Mouse (Mus musculus) MEL (cell line): ENCODE data around the gene Fbrs. TPM values are rescaled to one million over a fixed set of nuclear protein-coding genes. Genes with fewer than 3 reads are reported as not detected.

ENCODE experiments used
- DNase-seq: peaks from one replicate; pipeline ENCODE4 v3.0.0; 2011; ENCODE audit warnings: low read depth, low spot score
- H3K27ac ChIP-seq: 2 replicates; pipeline ENCODE4 v1.5.1; 2012; ENCODE audit warnings: low read depth, mild to moderate bottlenecking, control low read depth, low read length, moderate library complexity; ENCODE audit not compliant: control insufficient read depth
- H3K27me3 ChIP-seq, 2 experiments: fragments of 150-350 bp in 1 of 2; sonication (generic) in 1 of 2; 2 replicates each; pipeline ENCODE4 v1.6.1; 2012; ENCODE audit warnings: low read length in 2 of 2, mild to moderate bottlenecking in 2 of 2, improper control_type of control experiment in 1 of 2, moderate library complexity in 1 of 2; ENCODE audit not compliant: insufficient read depth in 2 of 2, control insufficient read depth in 1 of 2
- H3K36me3 ChIP-seq, 2 experiments: 2 replicates each; pipeline ENCODE4 v1.6.1; 2012 to 2014; ENCODE audit warnings: low read length in 2 of 2, improper control_type of control experiment in 1 of 2, inconsistent platforms in 1 of 2, mild to moderate bottlenecking in 1 of 2; ENCODE audit not compliant: insufficient read depth in 2 of 2, control insufficient read depth in 1 of 2
- H3K4me1 ChIP-seq, 2 experiments: fragments of 150-350 bp in 1 of 2; sonication (generic) in 1 of 2; 2 replicates each; pipeline ENCODE4 v1.6.1; 2012; ENCODE audit warnings: low read length in 2 of 2, improper control_type of control experiment in 1 of 2, mild to moderate bottlenecking in 1 of 2; ENCODE audit not compliant: insufficient read depth in 2 of 2, control insufficient read depth in 1 of 2
- H3K4me3 ChIP-seq, 2 experiments: fragments of 150-350 bp in 1 of 2; sonication (generic) in 1 of 2; 2 replicates each; pipeline ENCODE4 v1.5.1; 2012; ENCODE audit warnings: low read depth in 2 of 2, low read length in 2 of 2, mild to moderate bottlenecking in 2 of 2, moderate library complexity in 2 of 2, control low read depth in 1 of 2, improper control_type of control experiment in 1 of 2; ENCODE audit not compliant: control insufficient read depth in 1 of 2, insufficient read depth in 1 of 2
- H3K79me2 ChIP-seq: 2 replicates; pipeline ENCODE4 v1.6.1; 2012; ENCODE audit warnings: mild to moderate bottlenecking, low read length, moderate library complexity; ENCODE audit not compliant: control insufficient read depth, poor library complexity, insufficient read depth
- H3K9ac ChIP-seq: 2 replicates; pipeline ENCODE4 v1.6.1; 2012; ENCODE audit warnings: low read depth, mild to moderate bottlenecking, control low read depth, low read length, moderate library complexity; ENCODE audit not compliant: control insufficient read depth, poor library complexity, severe bottlenecking
- H3K9me3 ChIP-seq: fragments of 150-350 bp; sonication (generic); replicated peaks from 2 replicates; pipeline ENCODE4 v1.6.1; 2012; ENCODE audit warnings: mild to moderate bottlenecking, low read length, improper control_type of control experiment, moderate library complexity; ENCODE audit not compliant: insufficient read depth
- BHLHE40 ChIP-seq: IDR thresholded peaks from 2 replicates; pipeline ENCODE4 v1.6.1; 2012; ENCODE audit warnings: low read depth, mild to moderate bottlenecking, inconsistent platforms, low read length, improper control_type of control experiment, borderline replicate concordance
- CHD2 ChIP-seq: IDR thresholded peaks from 2 replicates; pipeline ENCODE4 v1.6.1; 2011; ENCODE audit warnings: low read length, improper control_type of control experiment
- CTCF ChIP-seq, 3 experiments: IDR thresholded peaks in 2 of 3; conservative IDR thresholded peaks in 1 of 3; 2 replicates each; pipeline ENCODE4 v1.5.1; 2011 to 2012; ENCODE audit warnings: low read length in 3 of 3, low read depth in 2 of 3, mild to moderate bottlenecking in 2 of 3, improper control_type of control experiment in 1 of 3, inconsistent platforms in 1 of 3, mixed read lengths in 1 of 3, moderate library complexity in 1 of 3; ENCODE audit not compliant: control insufficient read depth in 1 of 3, insufficient read depth in 1 of 3, poor library complexity in 1 of 3, severe bottlenecking in 1 of 3
- E2F4 ChIP-seq: IDR thresholded peaks from 2 replicates; pipeline ENCODE4 v1.6.1; 2011; ENCODE audit warnings: low read depth, low read length, improper control_type of control experiment, borderline replicate concordance
- ETS1 ChIP-seq: IDR thresholded peaks from 2 replicates; pipeline ENCODE4 v1.6.1; 2012; ENCODE audit warnings: low read depth, mild to moderate bottlenecking, inconsistent platforms, low read length, improper control_type of control experiment, moderate library complexity
- GATA1 ChIP-seq: IDR thresholded peaks from 2 replicates; pipeline ENCODE4 v1.6.1; 2011; ENCODE audit warnings: low read depth, low read length, improper control_type of control experiment
- KAT2A ChIP-seq: conservative IDR thresholded peaks from 2 replicates; pipeline ENCODE4 v1.6.1; 2012; ENCODE audit warnings: low read depth, low read length, improper control_type of control experiment, inconsistent platforms
- MAFK ChIP-seq: IDR thresholded peaks from 2 replicates; pipeline ENCODE4 v1.6.1; 2011; ENCODE audit warnings: low read depth, mild to moderate bottlenecking, low read length, improper control_type of control experiment, borderline replicate concordance
- MAX ChIP-seq: IDR thresholded peaks from 2 replicates; pipeline ENCODE4 v1.6.1; 2011; ENCODE audit warnings: low read length, improper control_type of control experiment
- MAZ ChIP-seq: IDR thresholded peaks from 2 replicates; pipeline ENCODE4 v1.6.1; 2012; ENCODE audit warnings: low read depth, mild to moderate bottlenecking, inconsistent platforms, low read length, improper control_type of control experiment
- MEF2A ChIP-seq: IDR thresholded peaks from 2 replicates; pipeline ENCODE4 v1.6.1; 2014; ENCODE audit warnings: low read depth, mild to moderate bottlenecking, inconsistent platforms, low read length, improper control_type of control experiment; ENCODE audit not compliant: poor library complexity, insufficient replicate concordance, severe bottlenecking; ENCODE audit errors: extremely low read depth
- MXI1 ChIP-seq: IDR thresholded peaks from 2 replicates; pipeline ENCODE4 v1.6.1; 2011; ENCODE audit warnings: mild to moderate bottlenecking, low read depth, low read length, improper control_type of control experiment
- MYB ChIP-seq: IDR thresholded peaks from 2 replicates; pipeline ENCODE4 v1.6.1; 2011; ENCODE audit warnings: mild to moderate bottlenecking, low read depth, low read length, improper control_type of control experiment
- MYC ChIP-seq: IDR thresholded peaks from 2 replicates; pipeline ENCODE4 v1.6.1; 2011; ENCODE audit warnings: low read depth, mild to moderate bottlenecking, low read length, improper control_type of control experiment, moderate library complexity
- NELFE ChIP-seq: IDR thresholded peaks from 2 replicates; pipeline ENCODE4 v1.6.1; 2011; ENCODE audit warnings: low read depth, low read length, improper control_type of control experiment
- NRF1 ChIP-seq: IDR thresholded peaks from 2 replicates; pipeline ENCODE4 v1.6.1; 2014; ENCODE audit warnings: low read depth, mild to moderate bottlenecking, inconsistent platforms, low read length, improper control_type of control experiment, moderate library complexity; ENCODE audit not compliant: poor library complexity, insufficient read depth, severe bottlenecking
- POLR2A ChIP-seq, 2 experiments: IDR thresholded peaks; 2 replicates each; pipeline ENCODE4 v1.6.1; 2011 to 2012; ENCODE audit warnings: low read length in 2 of 2, mild to moderate bottlenecking in 2 of 2, control low read depth in 1 of 2, improper control_type of control experiment in 1 of 2, low read depth in 1 of 2, moderate library complexity in 1 of 2; ENCODE audit not compliant: control insufficient read depth in 1 of 2, insufficient read depth in 1 of 2, poor library complexity in 1 of 2
- POLR2AphosphoS5 ChIP-seq: IDR thresholded peaks from 2 replicates; pipeline ENCODE4 v1.6.1; 2012; ENCODE audit warnings: low read depth, borderline replicate concordance, mild to moderate bottlenecking, inconsistent platforms, low read length, moderate library complexity, mixed read lengths
- SIN3A ChIP-seq: IDR thresholded peaks from 2 replicates; pipeline ENCODE4 v1.6.1; 2012; ENCODE audit warnings: low read length, improper control_type of control experiment, inconsistent platforms
- SMC3 ChIP-seq: IDR thresholded peaks from 2 replicates; pipeline ENCODE4 v1.6.1; 2011; ENCODE audit warnings: low read depth, low read length, improper control_type of control experiment
- TBP ChIP-seq: IDR thresholded peaks from 2 replicates; pipeline ENCODE4 v1.8.0; 2011; ENCODE audit warnings: low read depth, low read length, improper control_type of control experiment
- TCF12 ChIP-seq: IDR thresholded peaks from 2 replicates; pipeline ENCODE4 v1.6.1; 2014; ENCODE audit warnings: low read depth, mild to moderate bottlenecking, inconsistent platforms, low read length, improper control_type of control experiment, moderate library complexity
- UBTF ChIP-seq: IDR thresholded peaks from 2 replicates; pipeline ENCODE4 v1.6.1; 2012; ENCODE audit warnings: low read depth, mild to moderate bottlenecking, inconsistent platforms, low read length, improper control_type of control experiment, moderate library complexity, borderline replicate concordance; ENCODE audit not compliant: insufficient read depth
- ZKSCAN1 ChIP-seq: IDR thresholded peaks from 2 replicates; pipeline ENCODE4 v1.6.1; 2012; ENCODE audit warnings: low read depth, mild to moderate bottlenecking, inconsistent platforms, low read length, improper control_type of control experiment, moderate library complexity
- ZNF384 ChIP-seq: IDR thresholded peaks from 2 replicates; pipeline ENCODE4 v1.6.1; 2012; ENCODE audit warnings: low read depth, mild to moderate bottlenecking, inconsistent platforms, low read length, improper control_type of control experiment
- polyA plus RNA-seq, 2 experiments: library from polyadenylated mRNA; stranded (reverse) in 1 of 2; unstranded in 1 of 2; fragments of >175 nt in 1 of 2; fragments of >200 nt in 1 of 2; gene quantifications; 2 replicates each; pipeline versions ENCODE4 v1.2.1 to v1.2.4; 2012; ENCODE audit warnings: low replicate concordance in 2 of 2, low read depth in 1 of 2; ENCODE audit not compliant: insufficient read length in 2 of 2, insufficient read depth in 1 of 2, missing spikeins in 1 of 2
- total RNA-seq: library from RNA; depleted of rRNA; stranded (reverse); fragments of 300-350 nt; gene quantifications from 2 replicates; pipeline ENCODE4 v1.2.3, GENCODE M21; 2012

Gene Fbrs
- total and polyA plus RNA-seq, 3 experiments = 7.5 to 53.3 TPM; not detected in 1

DNA sequence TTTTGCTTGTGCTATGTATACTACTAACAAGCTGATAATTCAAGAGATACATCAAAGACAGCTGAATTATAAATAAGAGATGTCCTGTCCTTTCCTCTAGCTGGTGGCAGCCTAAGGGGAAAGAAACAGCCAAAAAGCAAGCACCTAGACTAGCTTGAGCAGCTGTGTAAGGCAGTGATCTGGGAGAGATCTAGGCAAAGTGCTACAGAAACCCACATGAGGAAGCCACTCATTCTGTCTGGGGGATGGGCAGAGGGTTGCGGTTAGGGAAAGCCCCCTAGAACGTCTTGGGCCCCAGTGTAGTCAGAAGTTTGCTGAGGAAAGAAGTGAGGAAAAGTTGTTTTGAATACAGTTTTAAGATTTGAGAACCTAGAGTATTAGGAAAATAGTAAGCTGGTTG is 1.3 kb downstream of the Fbrs start:
- H3K36me3 ChIP-seq = peaks cover 5 to 13% of the 10 kb centered on the region in 2 experiments; a peak in 3 of 4 replicates
- peaks cover 0 to 15% of the 10 kb centered on the region in 2 experiments; a peak in 3 of 4 replicates for H3K4me1 ChIP-seq
- H3K9me3 ChIP-seq = no peaks in the 10 kb centered on the region
- no peak overlapping the region for H3K27ac ChIP-seq
- peak; percentile 40 for DNase-seq
- peak overlapping the region; percentile 84 for H3K9ac ChIP-seq
- peaks cover 26% of the 10 kb centered on the region for H3K79me2 ChIP-seq
- TF ChIP-seq MYC = no peak
- no peak for TF ChIP-seq MYB
- no peak for TF ChIP-seq NELFE
- TF ChIP-seq ETS1 = no peak
- TF ChIP-seq UBTF = no peak
- no peak for TF ChIP-seq ZKSCAN1
- TF ChIP-seq TCF12 = no peak
- no peak for TF ChIP-seq MAZ
- TF ChIP-seq MAX = no peak
- no peak for TF ChIP-seq CHD2
- no peak for TF ChIP-seq POLR2A (IDR thresholded peaks at IDR 0.05; ENCODE audit: control insufficient read depth in 1 of 2, insufficient read depth in 1 of 2, low read depth in 1 of 2, low read length in 2 of 2, poor library complexity in 1 of 2)
- TF ChIP-seq TBP = no peak
- no peak for TF ChIP-seq MEF2A
- TF ChIP-seq, all 39 proteins: peak for 0
- H3K27me3 ChIP-seq = no peaks in the 10 kb centered on the region
- peak overlapping the region; percentile 73 to 84; a peak in 3 of 4 replicates for H3K4me3 ChIP-seq

GRCm38 (mm10) chr7:127485416-127485815 is 6.4 kb downstream of the Fbrs start:
- Histone ChIP-seq H3K27me3 (no peaks in the 10 kb centered on the region), H3K4me3 (no peak overlapping the region), H3K9me3 (no peaks in the 10 kb centered on the region), H3K9ac (no peak overlapping the region), H3K36me3 (peaks cover 3 to 11% of the 10 kb centered on the region in 2 experiments), H3K79me2 (peaks cover 9% of the 10 kb centered on the region), H3K27ac (no peak overlapping the region), H3K4me1 (peaks cover 0 to 6% of the 10 kb centered on the region in 2 experiments; a peak in 2 of 4 replicates)
- no peak for DNase-seq
- TF ChIP-seq POLR2AphosphoS5 (no peak), MEF2A (no peak), NRF1 (no peak), E2F4 (no peak), BHLHE40 (no peak), ZNF384 (no peak), SMC3 (no peak), KAT2A (no peak), MAFK (no peak), MXI1 (no peak), CTCF (IDR thresholded peaks at IDR 0.05 in 2 of 3, conservative IDR thresholded peaks at IDR 0.05 in 1 of 3; ENCODE audit: control insufficient read depth in 1 of 3, insufficient read depth in 1 of 3, low read depth in 2 of 3, low read length in 3 of 3, poor library complexity in 1 of 3, severe bottlenecking in 1 of 3) (no peak), GATA1 (no peak), MYC (no peak), ETS1 (no peak), TCF12 (no peak), SIN3A (no peak)
